Mouse (Mus musculus) heart, embryonic 11.5 days (tissue): ENCODE measurements around the gene Teddm1b. TPM values are rescaled to one million over a fixed set of nuclear protein-coding genes. Genes with fewer than 3 reads are reported as not detected.

Experiments used
- ATAC-seq: fragments of 200-750 bp; cut with Nextera tagmentation; replicated peaks from 2 replicates; pipeline ENCODE4 v1.8.0; 2017; ENCODE audit warnings: moderate library complexity; ENCODE audit not compliant: insufficient number of reproducible peaks, low FRiP score, low TSS enrichment
- H3K27ac ChIP-seq: fragments of 300-500 bp; sonication (generic); 2 replicates; pipeline ENCODE4 v1.5.1; 2014; ENCODE audit warnings: mild to moderate bottlenecking, low read depth, low read length
- H3K27me3 ChIP-seq: fragments of 300-500 bp; sonication (generic); 2 replicates; pipeline ENCODE4 v1.6.1; 2014; ENCODE audit warnings: mild to moderate bottlenecking, low read length, mixed read lengths; ENCODE audit not compliant: control insufficient read depth, insufficient read depth
- H3K36me3 ChIP-seq: fragments of 300-500 bp; sonication (generic); 2 replicates; pipeline ENCODE4 v1.6.1; 2014; ENCODE audit warnings: mild to moderate bottlenecking, low read length, moderate library complexity, mixed read lengths; ENCODE audit not compliant: control insufficient read depth, insufficient read depth
- H3K4me1 ChIP-seq: fragments of 300-500 bp; sonication (generic); 2 replicates; pipeline ENCODE4 v1.6.1; 2014; ENCODE audit warnings: low read length; ENCODE audit not compliant: control insufficient read depth, insufficient read depth
- H3K4me2 ChIP-seq: fragments of 300-500 bp; sonication (generic); 2 replicates; pipeline ENCODE4 v1.6.1; 2014; ENCODE audit warnings: mild to moderate bottlenecking, moderate library complexity
- H3K4me3 ChIP-seq: fragments of 300-500 bp; sonication (generic); 2 replicates; pipeline ENCODE4 v1.5.1; 2014; ENCODE audit warnings: low read depth, low read length
- H3K9ac ChIP-seq: fragments of 300-500 bp; sonication (generic); 2 replicates; pipeline ENCODE4 v1.6.1; 2014; ENCODE audit warnings: mild to moderate bottlenecking, low read depth, low read length, moderate library complexity
- H3K9me3 ChIP-seq: fragments of 300-500 bp; sonication (generic); replicated peaks from 2 replicates; pipeline ENCODE4 v1.6.1; 2016; ENCODE audit warnings: low read length; ENCODE audit not compliant: control insufficient read depth
- WGBS: fragments of 180-500 bp; shearing (Covaris S2); extraction: QIAGEN DNeasy Blood & Tissue Kit; methylation state at CpG from one replicate; pipeline ENCODE4 v1.1.7; 2014; ENCODE audit not compliant: insufficient replicate concordance; 5-methylcytosine and 5-hydroxymethylcytosine counted together
- microRNA-seq: library from miRNA; unstranded; fragments of <30 nt; microRNA quantifications from one replicate; pipeline ENCODE4, GENCODE M21; 2016; ENCODE audit warnings: borderline number of aligned reads
- polyA plus RNA-seq: library from polyadenylated mRNA; unstranded; fragments of >200 nt; fragmentation: Nextera tagmentation; extraction: Ambion mirVana; gene quantifications from 2 replicates; pipeline ENCODE4 v1.2.1, GENCODE M21; 2014

Gene Teddm1b
- polyA plus RNA-seq, 1 experiment from 2014 or later: 0.27 TPM

DNA sequence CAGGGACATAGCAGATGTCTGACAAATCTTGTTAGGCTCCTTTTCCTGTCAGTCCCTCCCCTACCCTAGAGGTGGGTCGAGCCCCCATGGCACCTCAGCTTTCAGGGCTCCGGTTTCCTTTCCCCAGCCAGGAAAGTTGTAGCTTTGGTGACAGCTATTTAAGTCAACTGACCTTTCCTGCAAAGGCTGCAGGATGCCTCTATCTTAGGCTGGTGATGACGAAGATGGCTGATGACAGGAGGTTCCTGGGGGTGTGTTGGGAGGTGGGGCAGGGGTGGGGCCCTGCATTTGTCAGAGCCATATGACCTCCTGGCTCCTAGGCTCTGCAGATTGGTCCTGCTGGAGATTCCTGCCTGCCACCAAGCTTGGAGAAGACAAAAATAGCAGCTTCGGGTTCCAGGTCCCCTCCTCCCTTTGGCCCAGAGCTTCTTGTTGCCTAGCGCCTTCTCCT, 48.5 kb downstream of the Teddm1b start:
- no peak overlapping the region for H3K4me3 ChIP-seq
- peak overlapping the region; percentile 68 for H3K27ac ChIP-seq
- no peaks in the 10 kb centered on the region for H3K9me3 ChIP-seq
- no peak overlapping the region for H3K4me2 ChIP-seq
- no peaks in the 10 kb centered on the region for H3K36me3 ChIP-seq
- H3K27me3 ChIP-seq: no peaks in the 10 kb centered on the region
- no peak overlapping the region for H3K9ac ChIP-seq
- 6% methylated on average over 5 of the region's 5 CpGs for WGBS
- peak; percentile 73; the same call in 1 of the 2 replicates for ATAC-seq
- H3K4me1 ChIP-seq: peaks cover 5% of the 10 kb centered on the region; the same call in 1 of the 2 replicates

DNA sequence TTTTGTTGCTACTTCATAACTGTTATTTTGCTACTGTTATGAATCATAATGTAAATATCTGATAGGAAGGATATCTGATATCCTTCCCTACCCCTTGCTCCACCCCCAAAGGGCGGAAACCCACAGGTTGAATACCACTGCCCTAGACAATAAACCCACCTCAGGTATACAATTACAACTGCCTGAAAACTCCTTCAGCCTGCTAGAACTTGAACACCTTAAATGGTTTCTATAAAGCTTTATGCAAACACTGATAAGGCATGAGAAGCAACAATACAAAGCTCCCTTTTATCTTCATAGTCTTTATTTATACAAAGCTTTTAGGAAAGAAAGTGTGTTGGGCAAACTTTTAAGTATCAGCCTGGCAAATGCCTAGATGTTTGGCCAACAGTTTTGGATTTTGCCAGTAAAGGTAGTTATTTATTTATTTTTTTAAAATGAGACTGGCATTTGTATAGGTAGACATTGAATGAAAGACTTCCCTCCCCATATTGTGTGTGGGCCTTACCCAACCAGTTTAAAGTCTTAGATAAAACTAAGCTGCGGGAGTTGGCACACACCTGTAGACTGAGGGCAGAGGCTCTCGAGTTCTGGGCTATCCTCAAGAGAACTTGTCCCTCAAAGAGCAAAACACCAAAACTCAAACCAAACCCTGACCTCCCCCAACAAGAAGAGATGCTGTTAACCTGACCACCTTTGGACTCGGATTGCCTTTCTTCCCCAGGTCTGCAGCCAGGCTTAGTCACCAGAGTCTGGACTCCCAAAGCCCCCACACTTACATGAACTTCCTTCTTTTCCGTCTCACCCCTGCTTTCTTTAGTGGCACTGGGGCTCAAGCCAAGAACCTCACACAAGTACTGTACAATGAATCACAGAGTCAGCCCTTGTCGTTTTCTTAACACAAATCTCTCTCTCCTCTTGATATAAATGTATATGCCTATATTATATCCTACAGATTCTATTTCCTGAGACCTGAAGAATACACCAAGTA, 50.5 kb downstream of the Teddm1b start:
- no peaks in the 10 kb centered on the region for H3K27me3 ChIP-seq
- no peak overlapping the region for H3K9ac ChIP-seq
- H3K9me3 ChIP-seq: no peaks in the 10 kb centered on the region
- H3K4me1 ChIP-seq: peaks cover 4% of the 10 kb centered on the region; the same call in 1 of the 2 replicates
- 81% methylated on average over 6 of the region's 6 CpGs for WGBS
- no peak overlapping the region for H3K4me2 ChIP-seq
- H3K36me3 ChIP-seq: no peaks in the 10 kb centered on the region
- no peak overlapping the region for H3K27ac ChIP-seq
- H3K4me3 ChIP-seq: no peak overlapping the region
- ATAC-seq: no peak

Small RNA genes lying within 50 kb of the gene (microRNA-seq; reads per million reads assigned to microRNA genes)
- gene Mir8114: 20.3 reads per million, percentile 51 among the genes with 10 or more reads in this experiment

Other genes starting within 250 kb of the Teddm1b start
- gene Rgs8, start 221.3 kb upstream of the Teddm1b start, polyA plus RNA-seq: 0.27 and 0.49 TPM in 2 replicates
- 1.0 and 1.7 TPM in 2 replicates for gene Rgs16, start 134.0 kb upstream of the Teddm1b start, polyA plus RNA-seq
- gene Rnasel, start 124.9 kb upstream of the Teddm1b start, polyA plus RNA-seq: 9.3 and 9.7 TPM in 2 replicates
- not detected in 2 replicates for gene Rgsl1, start 30.2 kb upstream of the Teddm1b start, polyA plus RNA-seq
- gene Teddm1a, start 17.4 kb downstream of the Teddm1b start, polyA plus RNA-seq: not detected in 2 replicates
- gene Glul, start 25.6 kb downstream of the Teddm1b start, polyA plus RNA-seq: 52.6 and 78.3 TPM in 2 replicates
- 0.30 and 0.36 TPM in 2 replicates for gene Teddm2, start 25.9 kb downstream of the Teddm1b start, polyA plus RNA-seq